Mouse (Mus musculus): ENCODE data around the gene Atp1a4. TPM values are rescaled to one million over a fixed set of nuclear protein-coding genes. Genes with fewer than 3 reads are reported as not detected.

Gene Atp1a4
- polyA plus RNA-seq, 1 experiment = not detected

GRCm38 (mm10) chr1:172293449-172293848 is 35.2 kb upstream of the Atp1a4 start:
- Histone ChIP-seq H3K27ac (replicated peaks; ENCODE audit: low read depth, low read length) (no peak overlapping the region), H3K4me3 (ENCODE audit: insufficient read depth, low read depth, low read length) (no peak overlapping the region), H3K4me1 (ENCODE audit: control insufficient read depth, insufficient read depth, insufficient read length, low read length) (no peaks in the 10 kb centered on the region; the same call in 1 of the 2 replicates)

GRCm38 (mm10) chr1:172292880-172293279 is 34.7 kb upstream of the Atp1a4 start:
- 0 out of 2 replicates have a peak overlapping the region, but pooled peaks have one; percentile 1 for H3K27ac ChIP-seq (replicated peaks; ENCODE audit: low read depth, low read length)
- H3K4me3 ChIP-seq (ENCODE audit: insufficient read depth, low read depth, low read length) = no peak overlapping the region
- no peaks in the 10 kb centered on the region; the same call in 1 of the 2 replicates for H3K4me1 ChIP-seq (ENCODE audit: control insufficient read depth, insufficient read depth, insufficient read length, low read length)

GRCm38 (mm10) chr1:172289617-172289946 is 31.4 kb upstream of the Atp1a4 start:
- Histone ChIP-seq H3K27ac (replicated peaks; ENCODE audit: low read depth, low read length) (no peak overlapping the region), H3K4me1 (ENCODE audit: control insufficient read depth, insufficient read depth, insufficient read length, low read length) (no peaks in the 10 kb centered on the region; the same call in 1 of the 2 replicates), H3K4me3 (ENCODE audit: insufficient read depth, low read depth, low read length) (no peak overlapping the region)

- Histone ChIP-seq H3K4me3 (ENCODE audit: insufficient read depth, low read depth, low read length) (no peak overlapping the region), H3K27ac (replicated peaks; ENCODE audit: low read depth, low read length) (peak overlapping the region; percentile 46; the same call in 1 of the 2 replicates), H3K4me1 (ENCODE audit: control insufficient read depth, insufficient read depth, insufficient read length, low read length) (no peaks in the 10 kb centered on the region; the same call in 1 of the 2 replicates)
Measured at GRCm38 (mm10) chr1:172288900-172289616, 30.8 kb upstream of the Atp1a4 start.

GRCm38 (mm10) chr1:172286740-172287139 is 28.5 kb upstream of the Atp1a4 start:
- H3K4me1 ChIP-seq (ENCODE audit: control insufficient read depth, insufficient read depth, insufficient read length, low read length) = peaks cover under 1% of the 10 kb centered on the region
- no peak overlapping the region for H3K27ac ChIP-seq (replicated peaks; ENCODE audit: low read depth, low read length)
- H3K4me3 ChIP-seq (ENCODE audit: insufficient read depth, low read depth, low read length) = no peak overlapping the region

GRCm38 (mm10) chr1:172284221-172284620 is 26.0 kb upstream of the Atp1a4 start:
- Histone ChIP-seq H3K4me1 (ENCODE audit: control insufficient read depth, insufficient read depth, insufficient read length, low read length) (peaks cover 3% of the 10 kb centered on the region), H3K27ac (replicated peaks; ENCODE audit: low read depth, low read length) (0 out of 2 replicates have a peak overlapping the region, but pooled peaks have one; percentile 10), H3K4me3 (ENCODE audit: insufficient read depth, low read depth, low read length) (no peak overlapping the region)

GRCm38 (mm10) chr1:172283073-172283472 is 24.9 kb upstream of the Atp1a4 start:
- H3K4me3 ChIP-seq (ENCODE audit: insufficient read depth, low read depth, low read length) = no peak overlapping the region

GRCm38 (mm10) chr1:172281522-172282254 is 23.5 kb upstream of the Atp1a4 start:
- Histone ChIP-seq H3K4me1 (ENCODE audit: control insufficient read depth, insufficient read depth, insufficient read length, low read length) (peaks cover 3% of the 10 kb centered on the region; the same call in 1 of the 2 replicates), H3K27ac (replicated peaks; ENCODE audit: low read depth, low read length) (peak overlapping the region; percentile 41), H3K4me3 (ENCODE audit: insufficient read depth, low read depth, low read length) (no peak overlapping the region)

More at GRCm38 (mm10) chr1:172283073-172283472, 24.9 kb upstream of the Atp1a4 start:
- Histone ChIP-seq H3K4me1 (ENCODE audit: control insufficient read depth, insufficient read depth, insufficient read length, low read length) (peaks cover 3% of the 10 kb centered on the region), H3K27ac (replicated peaks; ENCODE audit: low read depth, low read length) (peak overlapping the region; percentile 81)

- no peak overlapping the region for H3K4me3 ChIP-seq (ENCODE audit: insufficient read depth, low read depth, low read length)
- H3K4me1 ChIP-seq (ENCODE audit: control insufficient read depth, insufficient read depth, insufficient read length, low read length) = peaks cover 3% of the 10 kb centered on the region; the same call in 1 of the 2 replicates
- no peak overlapping the region for H3K27ac ChIP-seq (replicated peaks; ENCODE audit: low read depth, low read length)
Measured at GRCm38 (mm10) chr1:172279768-172280509, 21.7 kb upstream of the Atp1a4 start.

- Histone ChIP-seq H3K27ac (replicated peaks; ENCODE audit: low read depth, low read length) (no peak overlapping the region), H3K4me1 (ENCODE audit: control insufficient read depth, insufficient read depth, insufficient read length, low read length) (peaks cover 3% of the 10 kb centered on the region; the same call in 1 of the 2 replicates), H3K4me3 (ENCODE audit: insufficient read depth, low read depth, low read length) (no peak overlapping the region)
Measured at GRCm38 (mm10) chr1:172278328-172278727, 20.1 kb upstream of the Atp1a4 start.

- no peak overlapping the region for H3K4me3 ChIP-seq (ENCODE audit: insufficient read depth, low read depth, low read length)
- peaks cover 3% of the 10 kb centered on the region; the same call in 1 of the 2 replicates for H3K4me1 ChIP-seq (ENCODE audit: control insufficient read depth, insufficient read depth, insufficient read length, low read length)
- H3K27ac ChIP-seq (replicated peaks; ENCODE audit: low read depth, low read length) = peak overlapping the region; percentile 5; the same call in 1 of the 2 replicates
Measured at GRCm38 (mm10) chr1:172277172-172277571, 19.0 kb upstream of the Atp1a4 start.

- no peak overlapping the region for H3K4me3 ChIP-seq (ENCODE audit: insufficient read depth, low read depth, low read length)
- peak overlapping the region; percentile 63 for H3K27ac ChIP-seq (replicated peaks; ENCODE audit: low read depth, low read length)
- H3K4me1 ChIP-seq (ENCODE audit: control insufficient read depth, insufficient read depth, insufficient read length, low read length) = no peaks in the 10 kb centered on the region
Measured at GRCm38 (mm10) chr1:172274547-172274946, 16.3 kb upstream of the Atp1a4 start.

GRCm38 (mm10) chr1:172274116-172274515 is 15.9 kb upstream of the Atp1a4 start:
- no peak overlapping the region for H3K4me3 ChIP-seq (ENCODE audit: insufficient read depth, low read depth, low read length)
- H3K4me1 ChIP-seq (ENCODE audit: control insufficient read depth, insufficient read depth, insufficient read length, low read length) = no peaks in the 10 kb centered on the region
- peak overlapping the region; percentile 56 for H3K27ac ChIP-seq (replicated peaks; ENCODE audit: low read depth, low read length)

- H3K4me1 ChIP-seq (ENCODE audit: control insufficient read depth, insufficient read depth, insufficient read length, low read length) = no peaks in the 10 kb centered on the region
- peak overlapping the region; percentile 59; the same call in 1 of the 2 replicates for H3K27ac ChIP-seq (replicated peaks; ENCODE audit: low read depth, low read length)
- H3K4me3 ChIP-seq (ENCODE audit: insufficient read depth, low read depth, low read length) = no peak overlapping the region
Measured at GRCm38 (mm10) chr1:172273386-172273785, 15.2 kb upstream of the Atp1a4 start.

- Histone ChIP-seq H3K4me1 (ENCODE audit: control insufficient read depth, insufficient read depth, insufficient read length, low read length) (no peaks in the 10 kb centered on the region), H3K4me3 (ENCODE audit: insufficient read depth, low read depth, low read length) (no peak overlapping the region), H3K27ac (replicated peaks; ENCODE audit: low read depth, low read length) (no peak overlapping the region)
Measured at GRCm38 (mm10) chr1:172271765-172272164, 13.6 kb upstream of the Atp1a4 start.
